Mouse (Mus musculus) liver, embryonic 16.5 days (tissue): ENCODE measurements around the gene Gm11568. TPM values are rescaled to one million over a fixed set of nuclear protein-coding genes. Genes with fewer than 3 reads are reported as not detected.
"Not testable (repeated sequence)": the region's sequence is repeated elsewhere in the genome, so short reads cannot be mapped to it uniquely, and the experiment has no call there.

Source experiments
- ATAC-seq: fragments of 200-750 bp; cut with Nextera tagmentation; 2 replicates; pipeline ENCODE4 v1.8.0; 2017; ENCODE audit warnings: low read depth, mild to moderate bottlenecking, moderate number of reproducible peaks, moderate library complexity
- H3K27ac ChIP-seq: fragments of 300-500 bp; sonication (generic); 2 replicates; pipeline ENCODE4 v1.5.1; 2014; ENCODE audit warnings: mild to moderate bottlenecking, low read length
- H3K27me3 ChIP-seq: fragments of 300-500 bp; sonication (generic); 2 replicates; pipeline ENCODE4 v1.6.1; 2014; ENCODE audit warnings: low read depth, low read length, mixed read lengths; ENCODE audit not compliant: control insufficient read depth, insufficient read depth
- H3K36me3 ChIP-seq: fragments of 300-500 bp; sonication (generic); 2 replicates; pipeline ENCODE4 v1.6.1; 2014; ENCODE audit warnings: mild to moderate bottlenecking; ENCODE audit not compliant: control insufficient read depth, insufficient read depth
- H3K4me1 ChIP-seq: fragments of 300-500 bp; sonication (generic); 2 replicates; pipeline ENCODE4 v1.6.1; 2014; ENCODE audit warnings: low read depth, low read length, mixed read lengths; ENCODE audit not compliant: control insufficient read depth
- H3K4me2 ChIP-seq: fragments of 300-500 bp; sonication (generic); 2 replicates; pipeline ENCODE4 v1.6.1; 2014; ENCODE audit warnings: low read depth, low read length, mixed read lengths
- H3K4me3 ChIP-seq: fragments of 300-500 bp; sonication (generic); 2 replicates; pipeline ENCODE4 v1.5.1; 2014; ENCODE audit warnings: low read depth, mild to moderate bottlenecking, low read length
- H3K9ac ChIP-seq: fragments of 300-500 bp; sonication (generic); 2 replicates; pipeline ENCODE4 v1.6.1; 2014; ENCODE audit warnings: low read depth, low read length
- H3K9me3 ChIP-seq: fragments of 300-500 bp; sonication (generic); replicated peaks from 2 replicates; pipeline ENCODE4 v1.6.1; 2016; ENCODE audit warnings: low read length; ENCODE audit not compliant: control insufficient read depth
- WGBS: fragments of 180-500 bp; shearing (Covaris S2); extraction: QIAGEN DNeasy Blood & Tissue Kit; methylation state at CpG from one replicate; pipeline ENCODE4 v1.1.7; 2014; ENCODE audit not compliant: insufficient replicate concordance; 5-methylcytosine and 5-hydroxymethylcytosine counted together
- polyA plus RNA-seq: library from polyadenylated mRNA; unstranded; fragments of >200 nt; fragmentation: Nextera tagmentation; extraction: Ambion mirVana; gene quantifications from 2 replicates; pipeline ENCODE4 v1.2.1, GENCODE M21; 2015

Gm11568 gene
- polyA plus RNA-seq: not detected in 2 replicates

- H3K36me3 ChIP-seq: no peaks in the 10 kb centered on the region
- H3K9ac ChIP-seq: no peak within 1 kb of the TSS
- no peaks in the 10 kb centered on the region for H3K27me3 ChIP-seq
- WGBS: 70% methylated on average over 2 of the region's 2 CpGs
- no peaks in the 10 kb centered on the region for H3K4me1 ChIP-seq
- no peak for ATAC-seq
- H3K4me3 ChIP-seq: no peak within 1 kb of the TSS
- no peak within 1 kb of the TSS for H3K4me2 ChIP-seq
- no peak within 1 kb of the TSS for H3K27ac ChIP-seq
- no peaks in the 10 kb centered on the region for H3K9me3 ChIP-seq
Measured at GRCm38 (mm10) chr11:99857617-99858016, at the start of gene Gm11568. TSS of gene Gm11568 (plus strand) at chr11:99857917.

- ATAC-seq, H3K27ac ChIP-seq, H3K36me3 ChIP-seq, H3K4me1 ChIP-seq, H3K4me3 ChIP-seq, H3K9me3 ChIP-seq, H3K27me3 ChIP-seq, H3K4me2 ChIP-seq, H3K9ac ChIP-seq: not testable (repeated sequence)
Measured at GRCm38 (mm10) chr11:99809792-99810191, 47.9 kb upstream of the Gm11568 start, which contains the start of gene Krtap4-13. TSS of gene Krtap4-13 (minus strand) at chr11:99809892.

GRCm38 (mm10) chr11:99815566-99815965, 42.2 kb upstream of the Gm11568 start, which contains the start of gene Gm11564:
TSS of gene Gm11564 (minus strand) at chr11:99815666.
- not testable (repeated sequence) for H3K27me3 ChIP-seq, ATAC-seq, H3K4me3 ChIP-seq, H3K9ac ChIP-seq, H3K27ac ChIP-seq, H3K9me3 ChIP-seq, H3K4me2 ChIP-seq, H3K36me3 ChIP-seq, H3K4me1 ChIP-seq
- WGBS: 58% methylated on average over 2 of the region's 2 CpGs

- H3K4me1 ChIP-seq: no peaks in the 10 kb centered on the region
- no peaks in the 10 kb centered on the region for H3K9me3 ChIP-seq
- no peak for ATAC-seq
- no peaks in the 10 kb centered on the region for H3K27me3 ChIP-seq
- H3K27ac ChIP-seq: no peak within 1 kb of the TSS
- H3K36me3 ChIP-seq: no peaks in the 10 kb centered on the region
- H3K4me2 ChIP-seq: no peak within 1 kb of the TSS
- 45% methylated on average over 1 of the region's 1 CpGs for WGBS
- H3K4me3 ChIP-seq: no peak within 1 kb of the TSS
- H3K9ac ChIP-seq: no peak within 1 kb of the TSS
Measured at GRCm38 (mm10) chr11:99837966-99838365, 19.8 kb upstream of the Gm11568 start, which contains the start of gene 2300003K06Rik. TSS of gene 2300003K06Rik (minus strand) at chr11:99838066.

- no peak overlapping the region for H3K4me2 ChIP-seq
Measured at GRCm38 (mm10) chr11:99842185-99842584, 15.5 kb upstream of the Gm11568 start.

DNA sequence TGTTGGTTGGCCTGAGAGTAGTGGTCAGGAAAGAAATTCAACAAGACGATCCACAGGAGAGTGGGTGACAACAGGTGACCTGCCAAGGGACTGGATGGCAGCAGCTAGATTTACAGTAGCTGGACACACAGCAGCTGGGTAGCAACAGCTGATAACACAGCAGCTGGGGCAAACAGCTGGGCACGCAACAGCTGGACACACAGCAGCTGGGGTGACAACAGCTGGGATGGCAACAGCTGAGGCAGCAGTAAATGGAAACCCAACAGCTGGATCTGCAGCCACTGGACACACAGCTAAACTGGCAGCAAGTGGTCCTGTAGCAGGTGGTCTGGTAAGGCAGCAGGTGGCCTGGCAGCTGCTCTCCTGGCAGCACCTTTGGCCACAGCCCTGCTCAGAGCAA, 11.0 kb upstream of the Gm11568 start:
- Histone ChIP-seq H3K9me3 (no peaks in the 10 kb centered on the region), H3K4me2 (no peak overlapping the region), H3K27ac (no peak overlapping the region), H3K4me3 (no peak overlapping the region), H3K4me1 (no peaks in the 10 kb centered on the region), H3K27me3 (no peaks in the 10 kb centered on the region), H3K9ac (no peak overlapping the region), H3K36me3 (no peaks in the 10 kb centered on the region)
- ATAC-seq: no peak
- WGBS: 62% methylated on average over 2 of the region's 2 CpGs

More at GRCm38 (mm10) chr11:99842185-99842584, 15.5 kb upstream of the Gm11568 start:
- H3K36me3 ChIP-seq: no peaks in the 10 kb centered on the region
- H3K4me1 ChIP-seq: no peaks in the 10 kb centered on the region
- H3K9me3 ChIP-seq: no peaks in the 10 kb centered on the region
- ATAC-seq: no peak
- no peaks in the 10 kb centered on the region for H3K27me3 ChIP-seq
- no peak overlapping the region for H3K9ac ChIP-seq
- WGBS: 58% methylated on average over 1 of the region's 1 CpGs
- H3K4me3 ChIP-seq: no peak overlapping the region
- no peak overlapping the region for H3K27ac ChIP-seq

- Histone ChIP-seq H3K4me3 (no peak within 1 kb of the TSS), H3K36me3 (no peaks in the 10 kb centered on the region), H3K4me2 (no peak within 1 kb of the TSS), H3K27ac (no peak within 1 kb of the TSS), H3K27me3 (no peaks in the 10 kb centered on the region), H3K9me3 (no peaks in the 10 kb centered on the region), H3K9ac (no peak within 1 kb of the TSS), H3K4me1 (no peaks in the 10 kb centered on the region)
- ATAC-seq: no peak
Measured at GRCm38 (mm10) chr11:99851508-99851907, 6.2 kb upstream of the Gm11568 start, which contains the start of gene Krtap4-16. TSS of gene Krtap4-16 (minus strand) at chr11:99851608.

GRCm38 (mm10) chr11:99854121-99854520, 3.6 kb upstream of the Gm11568 start:
- H3K9ac ChIP-seq: no peak overlapping the region
- no peak overlapping the region for H3K4me3 ChIP-seq
- H3K36me3 ChIP-seq: no peaks in the 10 kb centered on the region
- H3K9me3 ChIP-seq: no peaks in the 10 kb centered on the region
- no peak overlapping the region for H3K4me2 ChIP-seq
- no peaks in the 10 kb centered on the region for H3K4me1 ChIP-seq
- no peaks in the 10 kb centered on the region for H3K27me3 ChIP-seq
- 52% methylated on average over 3 of the region's 3 CpGs for WGBS
- no peak overlapping the region for H3K27ac ChIP-seq
- ATAC-seq: no peak

GRCm38 (mm10) chr11:99858761-99859160, 1.0 kb downstream of the Gm11568 start:
- no peaks in the 10 kb centered on the region for H3K27me3 ChIP-seq
- H3K4me3 ChIP-seq: no peak overlapping the region
- H3K9ac ChIP-seq: no peak overlapping the region
- H3K9me3 ChIP-seq: no peaks in the 10 kb centered on the region
- H3K36me3 ChIP-seq: no peaks in the 10 kb centered on the region
- no peak for ATAC-seq
- H3K27ac ChIP-seq: no peak overlapping the region
- no peak overlapping the region for H3K4me2 ChIP-seq
- H3K4me1 ChIP-seq: no peaks in the 10 kb centered on the region
- WGBS: 53% methylated on average over 2 of the region's 2 CpGs
